Mouse (Mus musculus) thymus, adult 2 months (tissue): Measurements from ENCODE around the gene Agbl1. TPM values are rescaled to one million over a fixed set of nuclear protein-coding genes. Genes with fewer than 3 reads are reported as not detected.

Experiments
- DNase-seq: peaks from one replicate; pipeline ENCODE4 v3.0.0; 2021
- H3K27ac ChIP-seq: fragments of 200-500 bp; 2 replicates; pipeline ENCODE4 v1.5.1; 2012; ENCODE audit warnings: low read length, control low read depth; ENCODE audit not compliant: control insufficient read depth, insufficient read depth
- H3K27me3 ChIP-seq: fragments of 200-500 bp; 2 replicates; pipeline ENCODE4 v1.6.1; 2012; ENCODE audit warnings: mild to moderate bottlenecking, low read length, moderate library complexity, mixed read lengths; ENCODE audit not compliant: control insufficient read depth, insufficient read depth
- H3K36me3 ChIP-seq: fragments of 200-500 bp; 2 replicates; pipeline ENCODE4 v1.6.1; 2012; ENCODE audit warnings: mild to moderate bottlenecking, low read length, moderate library complexity; ENCODE audit not compliant: control insufficient read depth, insufficient read depth
- H3K4me1 ChIP-seq: fragments of 200-500 bp; replicated peaks from 2 replicates; pipeline ENCODE4 v1.6.1; 2012; ENCODE audit warnings: low read length; ENCODE audit not compliant: control insufficient read depth, insufficient read depth
- H3K4me3 ChIP-seq: fragments of 200-500 bp; 2 replicates; pipeline ENCODE4 v1.5.1; 2012; ENCODE audit warnings: mild to moderate bottlenecking, low read length, control low read depth, moderate library complexity; ENCODE audit not compliant: control insufficient read depth, insufficient read depth
- CTCF ChIP-seq: fragments of 200-500 bp; IDR thresholded peaks from 2 replicates; pipeline ENCODE4 v1.5.1; 2012; ENCODE audit warnings: mild to moderate bottlenecking, control low read depth, low read length, moderate library complexity, borderline replicate concordance; ENCODE audit not compliant: control insufficient read depth, poor library complexity, insufficient read depth; ENCODE audit errors: extremely low read depth
- POLR2A ChIP-seq: fragments of 200-500 bp; IDR thresholded peaks from 2 replicates; pipeline ENCODE4 v1.6.1; 2012; ENCODE audit warnings: mild to moderate bottlenecking, low read length, control low read depth, moderate library complexity; ENCODE audit not compliant: control insufficient read depth, poor library complexity, insufficient read depth; ENCODE audit errors: extremely low read depth
- WGBS: fragments of 180-500 bp; shearing (Covaris S2); methylation state at CpG from one replicate; pipeline ENCODE4 v1.1.7; 2018; 5-methylcytosine and 5-hydroxymethylcytosine counted together
- polyA plus RNA-seq: library from polyadenylated mRNA; depleted of rRNA; stranded (reverse); fragments of >200 nt; gene quantifications from 2 replicates; pipeline ENCODE4 v1.2.3, GENCODE M21; 2012

Agbl1 gene
- polyA plus RNA-seq, 1 experiment: 0.08 TPM

GRCm38 (mm10) chr7:76407930-76408557 lies 178.4 kb downstream of the Agbl1 start:
- WGBS: 38% methylated on average over 4 of the region's 4 CpGs
- Histone ChIP-seq H3K27ac (no peak overlapping the region), H3K4me3 (no peak overlapping the region), H3K36me3 (no peaks in the 10 kb centered on the region), H3K4me1 (no peaks in the 10 kb centered on the region), H3K27me3 (no peaks in the 10 kb centered on the region)
- DNase-seq: peak; percentile 7
- no peak for TF ChIP-seq POLR2A

- DNase-seq: no peak
- Histone ChIP-seq H3K27me3 (no peaks in the 10 kb centered on the region), H3K4me3 (no peak overlapping the region), H3K36me3 (no peaks in the 10 kb centered on the region), H3K4me1 (no peaks in the 10 kb centered on the region), H3K27ac (no peak overlapping the region)
- WGBS: 93% methylated on average over 10 of the region's 10 CpGs
- TF ChIP-seq POLR2A (no peak), CTCF (no peak)
These were observed 179.3 kb downstream of the Agbl1 start for GRCm38 (mm10) chr7:76409020-76409419.

GRCm38 (mm10) chr7:76410403-76411180 lies 180.9 kb downstream of the Agbl1 start:
- H3K4me1 ChIP-seq: no peaks in the 10 kb centered on the region
- TF ChIP-seq POLR2A: no peak
- no peak for TF ChIP-seq CTCF
- 88% methylated on average over 9 of the region's 9 CpGs for WGBS
- H3K36me3 ChIP-seq: no peaks in the 10 kb centered on the region
- H3K4me3 ChIP-seq: no peak overlapping the region
- DNase-seq: no peak
- no peak overlapping the region for H3K27ac ChIP-seq
- H3K27me3 ChIP-seq: no peaks in the 10 kb centered on the region

GRCm38 (mm10) chr7:76411933-76412587 lies 182.4 kb downstream of the Agbl1 start:
- no peak for TF ChIP-seq CTCF
- TF ChIP-seq POLR2A: no peak
- H3K27ac ChIP-seq: no peak overlapping the region
- no peaks in the 10 kb centered on the region for H3K36me3 ChIP-seq
- no peaks in the 10 kb centered on the region for H3K27me3 ChIP-seq
- no peak overlapping the region for H3K4me3 ChIP-seq
- WGBS: 63% methylated on average over 4 of the region's 4 CpGs
- no peak for DNase-seq
- no peaks in the 10 kb centered on the region for H3K4me1 ChIP-seq

- 94% methylated on average over 3 of the region's 3 CpGs for whole genome bisulfite sequencing
- Histone ChIP-seq H3K27me3 (no peaks in the 10 kb centered on the region), H3K4me3 (no peak overlapping the region), H3K27ac (no peak overlapping the region), H3K36me3 (no peaks in the 10 kb centered on the region), H3K4me1 (no peaks in the 10 kb centered on the region)
- TF ChIP-seq POLR2A (no peak), CTCF (no peak)
- DNase-seq: no peak
These were observed 186.5 kb downstream of the Agbl1 start for GRCm38 (mm10) chr7:76416084-76416597.

- Histone ChIP-seq H3K4me1 (no peaks in the 10 kb centered on the region), H3K27me3 (no peaks in the 10 kb centered on the region), H3K36me3 (no peaks in the 10 kb centered on the region), H3K27ac (no peak overlapping the region), H3K4me3 (no peak overlapping the region)
- TF ChIP-seq CTCF: no peak
- TF ChIP-seq POLR2A: no peak
- no peak for DNase-seq
These were observed 208.9 kb downstream of the Agbl1 start for GRCm38 (mm10) chr7:76438581-76438980.

GRCm38 (mm10) chr7:76438988-76439387 lies 209.3 kb downstream of the Agbl1 start:
- Histone ChIP-seq H3K27ac (no peak overlapping the region), H3K27me3 (no peaks in the 10 kb centered on the region), H3K4me3 (no peak overlapping the region), H3K4me1 (no peaks in the 10 kb centered on the region), H3K36me3 (no peaks in the 10 kb centered on the region)
- DNase-seq: no peak
- TF ChIP-seq CTCF (no peak), POLR2A (no peak)
- WGBS: 89% methylated on average over 4 of the region's 4 CpGs
